Mouse (Mus musculus) skeletal muscle tissue, postnatal 0 days (tissue): ENCODE results near the gene Ppp1r27. TPM values are rescaled to one million over a fixed set of nuclear protein-coding genes. Genes with fewer than 3 reads are reported as not detected.

ENCODE experiments used
- polyA plus RNA-seq: library from polyadenylated mRNA; unstranded; fragments of >200 nt; fragmentation: Nextera tagmentation; extraction: Ambion mirVana; gene quantifications from 2 replicates; pipeline ENCODE4 v1.2.1, GENCODE M21; 2015

The Ppp1r27 gene
- 121 and 146 TPM in 2 replicates for polyA plus RNA-seq

GRCm38 (mm10) chr11:120550810-120551440, at the start of gene Ppp1r27:
Gene Ppp1r27 (minus strand): TSS chr11:120551132.

GRCm38 (mm10) chr11:120598283-120598989, 47.5 kb upstream of the Ppp1r27 start, which contains the start of the genes Alyref and Anapc11:
Gene Alyref (minus strand): TSS chr11:120598365.
Gene Anapc11 (plus strand): TSS chr11:120598421.

GRCm38 (mm10) chr11:120581490-120582267, 30.7 kb upstream of the Ppp1r27 start, which contains the start of gene Arhgdia:
Gene Arhgdia (minus strand): TSS chr11:120581624.

GRCm38 (mm10) chr11:120572752-120573584, 22.0 kb upstream of the Ppp1r27 start, which contains the start of gene P4hb:
Gene P4hb (minus strand): TSS chr11:120573253.

GRCm38 (mm10) chr11:120549168-120549945, 1.6 kb downstream of the Ppp1r27 start, which contains the start of gene Mcrip1:
Gene Mcrip1 (minus strand): TSS chr11:120549727.

GRCm38 (mm10) chr11:120530085-120530964, 20.6 kb downstream of the Ppp1r27 start, which contains the start of gene Gcgr:
Gene Gcgr (plus strand): TSS chr11:120530699.

Other genes starting within 250 kb of the Ppp1r27 start
- gene Actg1, start 202.6 kb downstream of the Ppp1r27 start, polyA plus RNA-seq: 620 and 703 TPM in 2 replicates
- 3.7 and 3.9 TPM in 2 replicates for gene Fscn2, start 189.6 kb downstream of the Ppp1r27 start, polyA plus RNA-seq
- gene Faap100, start 172.4 kb downstream of the Ppp1r27 start, polyA plus RNA-seq: 13.6 and 17.9 TPM in 2 replicates
- 26.1 and 28.5 TPM in 2 replicates for gene Nploc4, start 113.4 kb downstream of the Ppp1r27 start, polyA plus RNA-seq
- gene Tspan10, start 108.5 kb downstream of the Ppp1r27 start, polyA plus RNA-seq: 0.07 TPM in 1 of 2 replicates, not detected in the other
- gene Pde6g, start 97.6 kb downstream of the Ppp1r27 start, polyA plus RNA-seq: 0.32 and 0.35 TPM in 2 replicates
- 40.3 and 48.5 TPM in 2 replicates for gene Oxld1, start 93.1 kb downstream of the Ppp1r27 start, polyA plus RNA-seq
- gene Ccdc137, start 93.0 kb downstream of the Ppp1r27 start, polyA plus RNA-seq: 8.1 and 8.7 TPM in 2 replicates
- gene Arl16, start 83.5 kb downstream of the Ppp1r27 start, polyA plus RNA-seq: 28.0 and 33.5 TPM in 2 replicates
- 191 and 195 TPM in 2 replicates for gene Mrpl12, start 66.5 kb downstream of the Ppp1r27 start, polyA plus RNA-seq
- 15.4 and 38.7 TPM in 2 replicates for gene Slc25a10, start 59.3 kb downstream of the Ppp1r27 start, polyA plus RNA-seq
- gene Gcgr, start 20.4 kb downstream of the Ppp1r27 start, polyA plus RNA-seq: 0.17 and 0.27 TPM in 2 replicates
- gene Mcrip1, start 1.4 kb downstream of the Ppp1r27 start, polyA plus RNA-seq: 123 and 145 TPM in 2 replicates
- 311 and 389 TPM in 2 replicates for gene P4hb, start 22.1 kb upstream of the Ppp1r27 start, polyA plus RNA-seq
- gene Arhgdia, start 30.5 kb upstream of the Ppp1r27 start, polyA plus RNA-seq: 252 and 323 TPM in 2 replicates
- 130 and 181 TPM in 2 replicates for gene Alyref, start 47.2 kb upstream of the Ppp1r27 start, polyA plus RNA-seq
- 109 and 118 TPM in 2 replicates for gene Anapc11, start 47.3 kb upstream of the Ppp1r27 start, polyA plus RNA-seq
- gene Npb, start 57.3 kb upstream of the Ppp1r27 start, polyA plus RNA-seq: 1.2 and 2.0 TPM in 2 replicates
- 35.3 and 46.1 TPM in 2 replicates for gene Pcyt2, start 66.8 kb upstream of the Ppp1r27 start, polyA plus RNA-seq
- 11.3 and 14.0 TPM in 2 replicates for gene Sirt7, start 74.1 kb upstream of the Ppp1r27 start, polyA plus RNA-seq
- 22.0 TPM in 2 replicates for gene Mafg, start 82.5 kb upstream of the Ppp1r27 start, polyA plus RNA-seq
- 24.8 and 35.6 TPM in 2 replicates for gene Pycr1, start 92.6 kb upstream of the Ppp1r27 start, polyA plus RNA-seq
- gene Myadml2, start 97.0 kb upstream of the Ppp1r27 start, polyA plus RNA-seq: 73.4 and 83.9 TPM in 2 replicates
- 1.9 and 3.8 TPM in 2 replicates for gene Notum, start 110.0 kb upstream of the Ppp1r27 start, polyA plus RNA-seq
- 63.0 and 64.1 TPM in 2 replicates for gene Aspscr1, start 121.8 kb upstream of the Ppp1r27 start, polyA plus RNA-seq
- 105 and 106 TPM in 2 replicates for gene Cenpx, start 162.6 kb upstream of the Ppp1r27 start, polyA plus RNA-seq
- 12.6 and 14.1 TPM in 2 replicates for gene Lrrc45, start 162.8 kb upstream of the Ppp1r27 start, polyA plus RNA-seq
- 2.7 and 4.5 TPM in 2 replicates for gene Rac3, start 170.3 kb upstream of the Ppp1r27 start, polyA plus RNA-seq
- 7.3 and 17.3 TPM in 2 replicates for gene Dcxr, start 176.1 kb upstream of the Ppp1r27 start, polyA plus RNA-seq
- 10.2 and 19.5 TPM in 2 replicates for gene Cbr2, start 181.0 kb upstream of the Ppp1r27 start, polyA plus RNA-seq
- gene Hmga1b, start 211.7 kb upstream of the Ppp1r27 start, polyA plus RNA-seq: 1.5 TPM in 2 replicates
- 10.9 and 13.1 TPM in 2 replicates for gene Rfng, start 233.1 kb upstream of the Ppp1r27 start, polyA plus RNA-seq
- gene Gps1, start 233.1 kb upstream of the Ppp1r27 start, polyA plus RNA-seq: 87.6 and 93.4 TPM in 2 replicates
- gene Dus1l, start 245.3 kb upstream of the Ppp1r27 start, polyA plus RNA-seq: 35.4 and 37.5 TPM in 2 replicates